Mouse (Mus musculus) inflammation-experienced regulatory T-cells, adult 6 months (primary cell): Measurements from ENCODE around the gene Pqbp1. TPM values are rescaled to one million over a fixed set of nuclear protein-coding genes. Genes with fewer than 3 reads are reported as not detected.

Source experiments
- ATAC-seq: one replicate; pipeline ENCODE4 v1.8.0; 2017
- polyA plus RNA-seq, 3 experiments: library from polyadenylated mRNA; unstranded; fragments of 100-300 nt; shearing (Covaris generic); gene quantifications; one replicate each; pipeline ENCODE4 v1.2.1; 2017

The Pqbp1 gene
- polyA plus RNA-seq, 3 experiments from 2014 or later = 91.7 to 116 (median 99.0) TPM

DNA sequence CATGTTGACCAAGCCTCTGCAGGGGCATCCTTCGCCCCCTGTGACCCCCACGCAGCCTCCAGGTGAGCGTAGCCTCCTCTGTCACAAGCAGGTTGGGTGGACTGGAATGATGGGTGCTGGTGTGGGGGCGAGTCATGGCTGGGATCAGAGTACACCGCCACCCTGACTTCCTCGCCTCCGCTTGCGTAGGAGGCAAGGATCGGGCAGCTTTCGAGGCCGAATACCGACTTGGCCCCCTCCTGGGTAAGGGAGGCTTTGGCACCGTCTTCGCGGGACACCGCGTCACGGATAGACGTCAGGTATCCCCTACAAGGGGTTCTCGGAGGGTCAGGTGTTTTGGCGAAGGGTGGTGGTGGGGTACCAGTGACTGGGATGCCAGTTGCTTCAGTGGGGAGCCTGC, 20.6 kb downstream of the Pqbp1 start:
- ATAC-seq = no peak

DNA sequence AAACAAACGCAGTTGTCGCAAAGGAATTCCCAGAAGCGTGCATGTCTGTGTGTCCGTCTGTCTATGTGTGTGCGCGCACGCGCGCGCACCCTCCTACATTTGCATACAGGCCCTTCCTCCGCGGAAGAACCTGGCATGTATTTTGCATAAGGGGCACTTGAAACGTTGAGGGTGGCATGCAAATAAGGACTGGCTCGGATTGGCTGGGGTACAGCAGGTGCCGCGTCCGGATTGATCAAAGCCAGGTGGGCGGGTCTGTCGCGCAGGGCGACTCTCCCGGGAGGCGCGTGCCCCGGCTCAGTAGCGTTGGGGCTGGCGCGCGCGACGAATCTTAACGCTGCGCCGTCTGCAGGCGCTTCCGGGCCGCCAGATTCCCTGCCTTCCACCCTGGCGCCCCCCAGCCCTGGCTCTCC, 21.1 kb downstream of the Pqbp1 start, which contains the start of gene Pim2:
Gene Pim2 (plus strand): TSS at position 256 of the 413 bp plus-strand sequence.
- ATAC-seq = peak; percentile 90

DNA sequence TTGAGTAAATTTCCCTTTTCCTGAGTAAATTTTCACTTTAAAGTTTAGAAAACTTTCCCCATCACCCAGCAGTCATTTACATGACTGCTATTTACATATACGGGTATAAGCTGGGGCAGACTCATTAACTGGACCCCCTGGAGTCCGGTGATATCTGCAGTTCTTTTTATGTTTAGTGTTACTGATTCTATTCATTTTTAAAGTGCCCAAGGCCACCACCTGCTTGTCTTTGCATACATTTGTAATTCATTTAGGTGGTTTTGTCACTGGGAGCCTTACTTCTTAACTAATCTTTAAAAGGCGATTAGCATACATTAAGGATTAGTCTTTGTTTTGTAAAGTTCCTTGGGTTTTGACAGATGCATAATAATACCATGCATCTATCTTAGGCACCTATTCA, 29.2 kb downstream of the Pqbp1 start:
- ATAC-seq = no peak

DNA sequence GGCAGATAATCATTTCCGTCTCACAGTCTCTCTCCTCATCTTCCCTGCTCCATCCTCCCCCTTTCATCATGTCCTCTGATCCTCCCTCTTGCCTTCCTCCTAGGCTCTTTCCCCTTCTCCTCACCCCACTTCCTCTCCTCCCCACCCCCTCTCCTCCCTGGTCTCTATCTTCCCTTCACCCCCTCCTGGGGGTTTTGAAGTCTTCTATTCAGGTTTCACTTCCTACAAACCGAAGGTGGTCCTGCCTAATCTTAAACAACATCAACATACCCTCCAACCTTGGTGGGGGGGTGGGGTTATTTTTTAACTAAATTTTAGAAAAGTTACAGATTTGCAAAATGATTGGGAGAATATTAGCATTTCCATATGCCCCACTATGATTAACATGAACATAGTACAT, 30.6 kb downstream of the Pqbp1 start:
- no peak for ATAC-seq

DNA sequence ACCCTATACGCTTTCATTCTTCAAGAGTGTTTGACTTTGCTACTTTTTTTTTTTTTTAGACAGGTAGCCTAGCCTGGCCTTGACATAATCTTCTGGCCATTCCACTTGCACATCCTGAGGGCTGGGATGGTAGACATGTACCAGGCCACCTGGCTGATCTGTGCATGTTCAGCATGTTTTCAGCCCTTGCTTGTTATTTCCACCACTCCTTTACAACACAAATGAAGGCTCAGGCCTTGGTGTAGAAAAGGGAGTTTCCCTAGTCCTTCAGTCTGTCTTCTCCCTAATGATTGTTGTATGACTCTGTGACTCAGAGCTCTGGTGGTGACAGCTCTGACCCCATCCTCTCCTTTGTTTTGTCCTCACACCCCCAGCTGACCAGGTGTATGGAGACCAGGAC, 31.9 kb downstream of the Pqbp1 start:
- ATAC-seq = no peak

DNA sequence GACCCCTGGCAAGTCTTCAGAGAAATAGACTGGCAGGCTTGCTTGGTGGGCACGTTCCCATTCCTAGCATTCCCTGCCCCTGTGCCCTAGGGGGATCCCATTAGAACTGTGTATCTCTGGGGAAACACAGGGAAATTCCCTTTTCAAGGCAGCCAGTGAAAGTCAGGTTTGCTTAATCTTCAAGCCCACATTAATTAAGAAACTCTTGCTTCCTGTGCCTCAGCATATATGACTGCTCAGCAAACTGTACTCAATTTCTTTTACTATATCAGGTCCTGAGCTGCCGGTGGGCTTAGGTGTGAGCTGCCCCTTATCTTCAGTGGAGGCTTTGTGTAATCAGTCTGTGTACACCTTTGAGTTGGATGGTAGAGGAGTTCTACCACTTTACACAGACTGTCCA, 33.3 kb downstream of the Pqbp1 start:
- peak; percentile 72 for ATAC-seq

DNA sequence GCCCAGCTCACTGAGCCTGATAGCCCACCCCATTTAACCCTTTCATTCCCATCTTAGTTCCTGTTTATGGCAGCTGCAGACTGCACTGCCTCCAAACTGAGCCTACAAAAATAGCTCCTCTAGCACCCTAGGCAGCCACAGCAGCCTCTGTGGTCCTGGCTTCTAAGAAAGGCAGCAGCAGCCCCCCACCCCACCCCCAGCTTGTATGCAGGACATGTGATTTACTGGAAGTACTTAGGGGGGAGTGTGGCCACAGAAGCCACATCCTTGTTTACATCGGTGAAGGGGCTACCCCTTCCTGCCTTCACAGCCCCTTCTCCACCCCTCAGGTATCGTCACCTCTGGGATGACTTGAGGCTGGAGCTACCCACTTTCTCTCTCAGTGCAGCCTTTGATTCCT, 33.7 kb downstream of the Pqbp1 start:
- peak; percentile 77 for ATAC-seq

DNA sequence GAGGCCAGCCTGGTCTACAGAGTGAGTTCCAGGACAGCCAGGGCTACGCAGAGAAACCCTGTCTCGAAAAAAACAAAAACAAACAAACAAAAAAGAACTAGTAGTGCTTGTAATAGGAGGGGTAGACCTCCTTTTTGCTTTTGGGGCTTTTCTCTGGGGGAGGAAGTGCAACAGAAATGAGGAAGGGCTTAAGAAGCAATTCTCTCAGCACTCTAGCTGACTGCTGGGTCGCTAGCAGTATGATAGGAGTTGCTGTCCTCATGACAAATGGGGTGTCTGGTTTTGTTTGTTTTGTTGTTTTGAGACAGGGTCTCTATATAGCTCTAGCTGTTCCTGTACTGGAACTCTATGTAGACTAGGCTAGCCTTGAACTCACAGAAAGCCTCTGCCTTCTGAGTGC, 34.5 kb downstream of the Pqbp1 start:
- ATAC-seq = no peak

DNA sequence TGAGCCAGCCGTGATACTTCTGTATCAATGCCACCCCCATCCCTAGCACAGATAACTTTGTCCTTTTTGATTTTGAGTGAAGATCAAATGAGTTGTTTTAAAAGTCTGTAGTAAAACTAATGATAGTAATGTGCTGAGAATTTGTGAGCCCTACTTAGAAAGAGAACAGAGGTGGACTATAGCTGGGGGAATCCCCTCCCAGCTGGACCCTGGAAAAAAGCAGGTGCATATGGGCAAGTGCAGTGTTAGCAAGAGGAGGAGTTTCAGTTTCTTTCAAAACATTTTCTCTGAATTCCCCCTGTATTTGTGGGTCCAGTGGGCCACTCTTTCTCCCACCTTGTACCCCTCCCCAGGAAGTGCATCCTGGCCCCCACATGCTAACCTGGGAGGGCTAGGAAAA, 35.9 kb downstream of the Pqbp1 start:
- no peak for ATAC-seq

DNA sequence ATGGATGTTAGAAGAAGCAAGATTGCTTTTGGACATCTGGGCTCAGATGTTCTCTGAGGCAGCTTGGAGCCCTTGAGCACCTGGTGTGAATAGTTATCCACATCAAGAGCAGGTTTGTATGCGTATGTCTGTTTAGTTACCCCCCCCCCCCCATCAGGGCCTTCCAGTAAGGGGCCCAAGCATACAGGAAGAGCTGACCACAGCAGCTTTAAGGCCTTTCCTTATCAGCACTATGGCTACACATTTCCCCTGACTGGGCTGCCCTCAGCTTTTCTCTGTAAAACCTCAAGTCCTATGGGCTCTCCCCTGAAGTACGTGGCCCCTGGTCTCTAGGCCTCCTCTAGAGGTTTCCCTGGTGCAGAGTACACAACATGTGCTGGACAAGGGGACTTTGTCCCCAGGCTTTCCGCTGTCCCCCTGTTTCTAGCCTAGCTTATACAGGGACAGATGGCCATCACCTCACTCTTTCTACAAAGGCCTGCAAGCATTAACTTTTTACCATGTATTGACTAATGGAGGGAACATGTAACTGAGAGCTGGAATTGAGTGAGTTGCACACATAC, 39.8 kb downstream of the Pqbp1 start:
- no peak for ATAC-seq

DNA sequence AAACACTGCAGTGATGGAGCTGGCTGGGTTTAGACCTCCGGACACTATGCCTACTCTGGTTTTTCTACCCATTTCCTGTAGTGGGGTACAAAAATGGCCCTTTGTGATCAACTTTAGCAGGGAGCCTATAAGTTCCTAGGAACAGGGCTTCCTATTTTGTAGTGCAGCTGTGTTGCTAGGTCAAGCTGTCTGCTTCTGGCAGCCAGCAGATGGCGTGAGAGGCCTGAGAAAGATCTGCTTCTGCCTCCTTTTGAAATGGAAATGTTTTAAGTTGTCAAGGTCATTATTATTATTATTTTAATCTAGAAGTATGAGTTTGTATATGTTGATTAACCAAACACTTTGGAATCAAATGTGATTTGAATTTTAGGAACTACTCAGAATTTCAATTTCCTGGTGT, 44.5 kb downstream of the Pqbp1 start:
- ATAC-seq = peak; percentile 38

DNA sequence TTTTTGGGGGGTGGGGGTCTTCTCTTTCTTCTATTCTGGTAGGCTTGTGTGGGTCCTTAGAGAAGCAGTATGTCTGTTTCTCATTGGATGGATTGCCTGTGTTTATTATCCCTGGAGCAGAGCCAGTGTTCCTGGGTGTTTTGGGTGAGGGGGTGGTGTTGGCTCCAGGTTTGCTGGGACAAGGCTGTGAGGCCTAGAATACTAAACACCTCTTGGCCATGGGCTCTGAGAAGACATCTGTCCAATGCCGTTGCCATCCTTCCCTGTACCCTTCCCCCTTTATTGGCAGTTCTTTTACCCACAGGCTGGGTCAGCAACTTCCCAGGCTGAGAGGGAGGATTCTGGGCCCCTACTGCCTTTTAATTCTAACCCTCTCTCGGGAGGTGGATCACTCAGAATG, 51.2 kb downstream of the Pqbp1 start:
- ATAC-seq = no peak

Other genes with a start within 250 kb of the Pqbp1 start
- gene Prickle3, start 242.0 kb downstream of the Pqbp1 start, polyA plus RNA-seq = 1 to 10 TPM; 4.6 to 8.3 (median 7.4) TPM
- 100 to 1,000 TPM; 140 to 192 (median 157) TPM for gene Plp2, start 227.9 kb downstream of the Pqbp1 start, polyA plus RNA-seq
- not detected for gene Magix, start 218.0 kb downstream of the Pqbp1 start, polyA plus RNA-seq
- gene Gpkow, start 202.1 kb downstream of the Pqbp1 start, polyA plus RNA-seq = 10 to 100 TPM; 48.0 to 54.7 (median 52.7) TPM
- 10 to 100 TPM; 39.0 to 53.6 (median 47.3) TPM for gene Wdr45, start 184.9 kb downstream of the Pqbp1 start, polyA plus RNA-seq
- gene Gm45208, start 177.0 kb downstream of the Pqbp1 start, polyA plus RNA-seq = not detected
- gene Praf2, start 170.8 kb downstream of the Pqbp1 start, polyA plus RNA-seq = 10 to 100 TPM; 33.2 to 42.0 (median 41.3) TPM
- gene Ccdc120, start 148.4 kb downstream of the Pqbp1 start, polyA plus RNA-seq = under 1 TPM in 1 of 3 experiments, not detected in 2; 0.59 TPM
- gene Tfe3, start 136.7 kb downstream of the Pqbp1 start, polyA plus RNA-seq = 10 to 100 TPM; 12.6 to 15.0 (median 12.9) TPM
- 10 to 100 TPM; 46.3 to 91.0 (median 68.7) TPM for gene Gripap1, start 109.5 kb downstream of the Pqbp1 start, polyA plus RNA-seq
- 1 to 10 TPM in 1 of 3 experiments, under 1 TPM in 2; 0.43 to 1.1 (median 0.50) TPM for gene Kcnd1, start 77.0 kb downstream of the Pqbp1 start, polyA plus RNA-seq
- gene Otud5, start 57.9 kb downstream of the Pqbp1 start, polyA plus RNA-seq = 10 to 100 TPM; 18.2 to 34.2 (median 24.7) TPM
- gene Pim2, start 21.0 kb downstream of the Pqbp1 start, polyA plus RNA-seq = 10 to 100 TPM; 29.8 to 42.0 (median 39.9) TPM
- 10 to 100 TPM; 18.6 to 23.6 (median 18.7) TPM for gene Slc35a2, start 15.2 kb downstream of the Pqbp1 start, polyA plus RNA-seq
- gene Timm17b, start 88 bp upstream of the Pqbp1 start, polyA plus RNA-seq = 100 to 1,000 TPM; 116 to 127 (median 123) TPM
- not detected for gene Gm10491, start 8.6 kb upstream of the Pqbp1 start, polyA plus RNA-seq
- gene Gm10490, start 10.3 kb upstream of the Pqbp1 start, polyA plus RNA-seq = not detected
- not detected for gene Pcsk1n, start 20.6 kb upstream of the Pqbp1 start, polyA plus RNA-seq
- not detected for gene Eras, start 29.3 kb upstream of the Pqbp1 start, polyA plus RNA-seq
- gene Hdac6, start 48.6 kb upstream of the Pqbp1 start, polyA plus RNA-seq = 10 to 100 TPM in 1 of 3 experiments, 1 to 10 TPM in 2; 6.2 to 12.7 (median 9.4) TPM
- gene Gata1, start 78.8 kb upstream of the Pqbp1 start, polyA plus RNA-seq = 10 to 100 TPM in 2 of 3 experiments, not detected in 1; 25.6 to 27.7 TPM
- gene Glod5, start 119.2 kb upstream of the Pqbp1 start, polyA plus RNA-seq = not detected
- gene Suv39h1, start 175.5 kb upstream of the Pqbp1 start, polyA plus RNA-seq = 10 to 100 TPM; 14.7 to 26.1 (median 20.7) TPM
- gene Was, start 191.2 kb upstream of the Pqbp1 start, polyA plus RNA-seq = 10 to 100 TPM; 18.3 to 24.3 (median 22.3) TPM
- 10 to 100 TPM; 13.8 to 20.4 (median 19.5) TPM for gene Wdr13, start 233.6 kb upstream of the Pqbp1 start, polyA plus RNA-seq
- 100 to 1,000 TPM; 601 to 807 (median 769) TPM for gene Rbm3, start 246.6 kb upstream of the Pqbp1 start, polyA plus RNA-seq